Mouse (Mus musculus) intestine, embryonic 15.5 days (tissue): ENCODE measurements at regions not wholly inside any gene's neighbourhood (a gene's known extent, or its start where the extent isn't known, plus 50 kb on each side); places are given as distances from the start of the nearest gene placed in this dataset.

Experiments used
- ATAC-seq: fragments of 200-750 bp; cut with Nextera tagmentation; 2 replicates; pipeline ENCODE4 v1.8.0; 2017; ENCODE audit warnings: moderate TSS enrichment, moderate library complexity
- H3K27ac ChIP-seq: fragments of 300-500 bp; sonication (generic); 2 replicates; pipeline ENCODE4 v1.5.1; 2015; ENCODE audit warnings: mild to moderate bottlenecking, inconsistent platforms
- H3K27me3 ChIP-seq: fragments of 300-500 bp; sonication (generic); replicated peaks from 2 replicates; pipeline ENCODE4 v1.6.1; 2015; ENCODE audit warnings: inconsistent platforms
- H3K36me3 ChIP-seq: fragments of 300-500 bp; sonication (generic); 2 replicates; pipeline ENCODE4 v1.6.1; 2015; ENCODE audit warnings: inconsistent platforms
- H3K4me1 ChIP-seq: fragments of 300-500 bp; sonication (generic); replicated peaks from 2 replicates; pipeline ENCODE4 v1.6.1; 2015; ENCODE audit warnings: inconsistent platforms
- H3K4me2 ChIP-seq: fragments of 300-500 bp; sonication (generic); replicated peaks from 2 replicates; pipeline ENCODE4 v1.6.1; 2015; ENCODE audit warnings: mild to moderate bottlenecking, inconsistent platforms
- H3K4me3 ChIP-seq: fragments of 300-500 bp; sonication (generic); replicated peaks from 2 replicates; pipeline ENCODE4 v1.5.1; 2015; ENCODE audit warnings: inconsistent platforms
- H3K9ac ChIP-seq: fragments of 300-500 bp; sonication (generic); 2 replicates; pipeline ENCODE4 v1.6.1; 2015; ENCODE audit warnings: inconsistent platforms
- H3K9me3 ChIP-seq: fragments of 300-500 bp; sonication (generic); 2 replicates; pipeline ENCODE4 v1.6.1; 2016; ENCODE audit warnings: inconsistent platforms
- WGBS: fragments of 180-500 bp; shearing (Covaris S2); methylation state at CpG from one replicate; pipeline ENCODE4 v1.1.7; 2015; 5-methylcytosine and 5-hydroxymethylcytosine counted together

DNA sequence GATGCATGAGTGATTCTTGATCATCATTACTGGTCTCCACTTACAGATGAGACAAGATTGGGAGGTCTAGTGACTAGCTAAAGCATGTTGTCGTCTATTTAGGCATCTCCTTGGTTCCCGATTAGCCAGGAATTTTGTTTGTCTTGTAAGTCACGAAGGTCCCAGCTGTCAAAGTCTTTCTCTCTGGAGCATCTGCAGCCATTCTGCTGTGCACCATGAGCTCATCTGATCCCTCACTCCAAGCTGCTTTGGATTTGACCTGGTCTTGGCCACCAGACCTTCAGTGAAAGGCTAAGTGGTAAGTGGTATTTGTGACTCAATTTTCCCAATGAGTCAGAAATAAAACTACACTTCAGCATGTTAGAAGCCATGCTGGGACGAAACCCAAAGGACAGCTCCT is 53.3 kb upstream of the Creb5 start:
- WGBS = 69% methylated on average over 4 of the region's 4 CpGs
- no peaks in the 10 kb centered on the region for H3K36me3 ChIP-seq
- no peak for ATAC-seq
- no peak overlapping the region for H3K4me3 ChIP-seq
- no peak overlapping the region for H3K9ac ChIP-seq
- H3K27me3 ChIP-seq = no peaks in the 10 kb centered on the region
- no peak overlapping the region for H3K4me2 ChIP-seq
- no peak overlapping the region for H3K27ac ChIP-seq
- H3K9me3 ChIP-seq = no peaks in the 10 kb centered on the region
- no peaks in the 10 kb centered on the region for H3K4me1 ChIP-seq

DNA sequence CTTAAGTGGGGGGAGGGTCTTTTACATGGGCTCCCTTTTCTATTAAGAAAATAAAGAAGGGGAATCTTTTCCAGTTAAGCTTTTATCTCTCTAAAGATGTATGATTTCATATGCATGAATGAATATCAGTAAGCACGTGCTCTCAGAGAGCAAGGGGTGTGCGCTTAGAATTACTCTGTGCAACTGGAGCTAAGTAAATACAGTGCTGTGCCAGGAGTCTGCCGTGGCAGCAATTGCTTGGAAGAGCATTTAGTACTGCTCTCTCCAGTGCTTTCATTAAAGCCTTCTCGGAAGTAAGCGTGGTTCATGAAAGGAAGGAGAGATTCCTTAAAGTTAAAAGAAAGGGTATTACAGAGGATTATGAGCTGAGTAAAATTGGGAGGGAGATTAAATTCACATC is 54.5 kb upstream of the Creb5 start:
- 51% methylated on average over 5 of the region's 5 CpGs for WGBS

DNA sequence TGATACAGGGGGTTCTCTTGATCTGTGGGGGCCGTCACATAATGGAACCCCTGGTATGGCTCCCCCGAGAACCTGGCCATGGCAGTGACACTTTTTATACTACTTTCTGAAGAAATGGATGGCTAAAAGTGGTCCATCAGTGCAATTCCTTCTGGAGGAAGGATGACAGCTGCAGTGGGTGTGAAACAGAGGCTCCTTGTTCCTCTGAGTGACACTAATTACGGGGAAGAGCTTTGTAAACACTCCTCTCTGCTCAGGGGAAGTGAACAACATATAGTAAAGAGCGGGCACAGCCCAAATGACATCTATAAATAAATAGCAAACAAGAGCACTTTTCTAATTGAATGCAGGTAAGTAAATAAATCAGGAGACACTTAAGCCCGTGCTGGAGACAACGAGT is 57.7 kb upstream of the Creb5 start:
- H3K9me3 ChIP-seq = no peaks in the 10 kb centered on the region
- 44% methylated on average over 6 of the region's 6 CpGs for WGBS
- no peak for ATAC-seq
- no peak overlapping the region for H3K27ac ChIP-seq
- no peak overlapping the region for H3K4me3 ChIP-seq
- no peaks in the 10 kb centered on the region for H3K36me3 ChIP-seq
- H3K4me1 ChIP-seq = no peaks in the 10 kb centered on the region
- no peak overlapping the region for H3K4me2 ChIP-seq
- H3K27me3 ChIP-seq = no peaks in the 10 kb centered on the region
- no peak overlapping the region for H3K9ac ChIP-seq

More for the DNA sequence above, 54.5 kb upstream of the Creb5 start:
- Histone ChIP-seq H3K36me3 (no peaks in the 10 kb centered on the region), H3K9ac (no peak overlapping the region), H3K27ac (no peak overlapping the region), H3K4me1 (no peaks in the 10 kb centered on the region), H3K4me3 (no peak overlapping the region), H3K27me3 (no peaks in the 10 kb centered on the region), H3K9me3 (no peaks in the 10 kb centered on the region), H3K4me2 (no peak overlapping the region)
- no peak for ATAC-seq

DNA sequence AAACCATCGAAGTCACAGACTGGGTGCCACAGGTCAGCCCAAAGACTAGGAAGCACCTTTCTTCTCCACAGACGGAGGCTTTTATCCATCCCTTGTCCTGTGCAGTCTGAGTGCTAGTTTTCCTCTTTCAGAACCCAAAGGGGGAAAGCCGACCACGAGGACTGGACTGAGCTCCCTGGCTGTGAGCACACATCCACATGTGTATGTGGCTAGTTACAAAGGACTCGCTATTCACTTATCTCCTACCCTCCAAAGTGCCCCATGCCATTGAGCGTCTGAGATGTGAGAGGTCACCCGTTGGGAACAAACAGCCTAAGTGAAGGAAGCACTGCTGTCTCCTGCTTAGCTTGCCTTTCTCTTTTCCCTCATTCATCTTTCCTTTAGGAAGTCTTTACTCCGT is 65.0 kb upstream of the Creb5 start:
- Histone ChIP-seq H3K9me3 (no peaks in the 10 kb centered on the region), H3K4me3 (no peak overlapping the region), H3K27ac (no peak overlapping the region), H3K9ac (no peak overlapping the region), H3K36me3 (no peaks in the 10 kb centered on the region), H3K27me3 (no peaks in the 10 kb centered on the region), H3K4me1 (no peaks in the 10 kb centered on the region), H3K4me2 (no peak overlapping the region)
- ATAC-seq = no peak
- 69% methylated on average over 8 of the region's 8 CpGs for WGBS

DNA sequence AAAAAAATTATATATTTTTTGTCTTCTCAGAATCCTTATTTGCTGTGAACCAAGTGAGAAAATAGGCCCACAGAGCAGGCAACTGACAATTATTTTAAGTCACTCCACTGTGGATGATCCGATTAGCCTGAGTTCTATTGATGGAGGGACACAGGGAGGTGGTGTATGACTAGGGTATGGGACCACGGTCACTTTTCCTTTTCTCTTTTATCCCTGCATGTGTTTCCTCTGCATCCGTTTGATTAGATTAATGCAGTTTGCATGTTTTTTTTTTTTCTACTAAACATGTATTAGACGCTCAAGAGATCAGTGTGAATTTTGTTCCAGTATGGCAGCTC is 65.4 kb upstream of the Creb5 start:
- H3K27me3 ChIP-seq = no peaks in the 10 kb centered on the region
- H3K9ac ChIP-seq = no peak overlapping the region
- WGBS = 87% methylated on average over 4 of the region's 4 CpGs
- no peak for ATAC-seq
- no peak overlapping the region for H3K4me2 ChIP-seq
- no peak overlapping the region for H3K27ac ChIP-seq
- no peaks in the 10 kb centered on the region for H3K4me1 ChIP-seq
- no peaks in the 10 kb centered on the region for H3K36me3 ChIP-seq
- H3K9me3 ChIP-seq = no peaks in the 10 kb centered on the region
- H3K4me3 ChIP-seq = no peak overlapping the region

DNA sequence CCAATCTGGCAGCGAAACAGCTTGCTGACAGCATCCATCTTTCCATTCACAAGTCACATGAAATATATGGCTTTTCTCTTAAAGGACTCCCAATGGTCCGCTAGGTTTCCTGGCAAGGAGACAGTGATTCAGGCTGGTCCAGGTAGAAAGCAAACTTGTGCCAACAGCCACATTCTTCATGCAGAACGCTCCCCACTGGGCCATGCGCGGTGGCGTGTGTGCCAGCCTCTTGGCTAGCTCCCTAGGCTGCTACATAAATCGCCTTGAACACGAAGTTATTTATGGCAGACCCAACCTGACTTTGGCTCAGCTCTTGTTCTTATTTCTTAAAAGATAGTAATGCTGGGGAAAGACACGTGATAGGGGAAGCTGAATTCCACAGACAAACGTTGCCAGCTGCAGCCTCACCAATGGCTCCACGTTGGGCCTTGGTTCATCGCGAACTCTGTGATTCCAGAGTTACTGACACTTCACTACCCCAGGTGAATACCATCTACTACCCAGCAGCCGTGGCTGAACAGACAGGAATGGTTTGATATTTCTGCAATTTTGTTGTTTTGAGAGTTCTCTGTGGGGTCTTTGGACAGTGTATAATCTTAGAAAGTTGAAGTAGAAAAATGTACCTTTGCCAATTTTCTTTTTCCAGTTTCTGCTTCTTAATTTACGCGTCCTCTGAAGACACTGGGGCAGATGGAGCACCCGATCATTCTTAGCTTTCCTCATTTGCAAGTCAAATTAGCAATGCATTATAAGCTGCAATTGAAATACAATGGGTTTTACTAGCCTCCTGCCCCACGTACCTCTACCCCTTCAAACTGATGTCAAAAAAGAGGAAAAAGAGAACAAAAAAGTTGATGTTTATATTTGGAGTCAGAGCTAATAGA is 66.0 kb upstream of the Creb5 start:
- H3K27me3 ChIP-seq = no peaks in the 10 kb centered on the region
- ATAC-seq = no peak

DNA sequence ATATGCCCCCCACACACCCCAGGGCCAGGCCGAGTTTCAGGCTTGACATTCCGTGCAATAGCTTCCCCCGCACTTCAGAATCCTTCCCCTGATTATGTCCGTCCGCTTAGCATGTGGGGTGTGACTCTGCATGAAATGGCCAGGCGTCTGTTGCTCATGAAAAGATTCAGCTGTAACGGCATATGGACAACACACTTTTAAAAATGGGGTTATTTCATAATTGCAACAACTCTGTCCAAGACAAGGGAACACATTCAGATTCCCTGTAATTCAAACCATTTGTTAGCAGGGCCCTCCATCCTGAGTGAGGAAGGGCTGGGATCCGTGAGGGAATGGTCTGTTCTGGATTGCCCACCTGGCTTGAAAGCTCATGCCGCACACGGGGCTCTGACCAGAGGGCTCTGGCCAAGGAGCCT is 68.2 kb upstream of the Creb5 start:
- 72% methylated on average over 10 of the region's 10 CpGs for WGBS
- no peak overlapping the region for H3K27ac ChIP-seq
- ATAC-seq = no peak
- no peak overlapping the region for H3K4me3 ChIP-seq
- H3K36me3 ChIP-seq = no peaks in the 10 kb centered on the region
- H3K9me3 ChIP-seq = no peaks in the 10 kb centered on the region
- no peaks in the 10 kb centered on the region for H3K4me1 ChIP-seq
- no peak overlapping the region for H3K4me2 ChIP-seq
- H3K27me3 ChIP-seq = no peaks in the 10 kb centered on the region
- H3K9ac ChIP-seq = no peak overlapping the region

More for the DNA sequence above, 66.0 kb upstream of the Creb5 start:
- Histone ChIP-seq H3K27ac (no peak overlapping the region), H3K4me1 (no peaks in the 10 kb centered on the region), H3K4me3 (no peak overlapping the region), H3K4me2 (no peak overlapping the region), H3K36me3 (no peaks in the 10 kb centered on the region), H3K9ac (no peak overlapping the region), H3K9me3 (no peaks in the 10 kb centered on the region)
- 82% methylated on average over 18 of the region's 18 CpGs for WGBS

DNA sequence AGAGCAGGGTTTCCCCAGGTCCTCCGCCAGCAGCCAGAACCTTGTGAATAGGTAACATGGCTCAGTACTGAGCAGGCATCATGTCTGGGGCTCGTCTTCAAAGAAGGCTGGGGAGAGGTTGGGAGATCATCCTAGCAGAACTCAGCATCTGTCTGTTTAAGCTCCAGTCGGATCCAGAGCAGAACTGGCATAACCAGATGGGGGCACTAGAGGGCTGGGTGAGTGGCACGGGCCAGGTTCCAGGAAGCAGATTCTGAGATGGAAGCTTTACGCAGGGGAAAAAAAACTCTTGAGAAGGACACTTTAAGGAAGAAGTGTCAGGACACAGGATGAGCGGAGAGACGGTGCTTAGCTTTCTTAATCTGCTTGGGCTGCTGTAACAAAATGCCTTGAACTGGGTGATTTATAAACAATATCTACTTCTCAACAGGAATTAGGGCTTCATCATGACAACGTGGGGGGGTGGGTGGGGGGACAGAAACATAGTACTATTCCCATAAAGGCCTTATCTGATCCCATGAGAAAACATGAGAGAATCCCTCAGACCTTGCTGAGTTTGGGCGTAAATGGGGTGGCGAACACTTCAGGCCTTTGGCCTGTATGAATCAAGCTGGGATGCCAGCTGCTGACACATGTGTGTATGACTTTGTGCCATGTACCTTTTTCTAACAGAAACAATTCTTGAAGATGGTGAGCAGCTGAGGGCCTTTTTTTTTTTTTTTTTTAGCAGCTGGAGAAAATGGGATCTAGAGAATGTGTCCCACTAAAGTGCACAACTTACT is 69.6 kb upstream of the Creb5 start:
- H3K4me1 ChIP-seq = no peaks in the 10 kb centered on the region
- 54% methylated on average over 10 of the region's 10 CpGs for WGBS
- no peak overlapping the region for H3K9ac ChIP-seq
- H3K9me3 ChIP-seq = no peaks in the 10 kb centered on the region
- no peak for ATAC-seq
- H3K4me2 ChIP-seq = no peak overlapping the region
- no peak overlapping the region for H3K27ac ChIP-seq
- no peaks in the 10 kb centered on the region for H3K36me3 ChIP-seq
- H3K27me3 ChIP-seq = no peaks in the 10 kb centered on the region
- H3K4me3 ChIP-seq = no peak overlapping the region

DNA sequence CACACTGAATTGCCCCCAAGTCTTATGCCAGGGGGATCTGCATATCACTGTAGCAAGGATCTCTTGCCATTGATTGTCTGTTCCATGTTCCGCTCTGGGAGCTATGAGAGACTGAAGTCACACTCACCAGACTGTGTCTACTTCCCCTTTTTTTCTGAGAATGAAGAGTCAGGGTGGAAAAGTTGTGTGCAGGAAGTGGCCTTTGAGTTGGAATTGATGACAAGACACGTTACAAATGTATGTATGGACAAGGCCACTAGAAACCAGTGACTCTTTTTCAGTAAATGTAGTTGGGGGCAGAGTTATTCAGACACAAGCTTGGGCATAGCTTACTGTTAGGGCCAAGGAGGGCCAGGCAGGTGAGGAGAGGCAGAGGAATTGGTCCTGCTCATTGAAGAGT is 70.4 kb upstream of the Creb5 start:
- 82% methylated on average over 2 of the region's 2 CpGs for WGBS
- Histone ChIP-seq H3K9ac (no peak overlapping the region), H3K4me2 (no peak overlapping the region), H3K9me3 (no peaks in the 10 kb centered on the region), H3K4me3 (no peak overlapping the region), H3K27me3 (no peaks in the 10 kb centered on the region), H3K4me1 (0 out of 2 replicates have a peak, but pooled peaks cover 4% of the 10 kb centered on the region), H3K36me3 (no peaks in the 10 kb centered on the region), H3K27ac (no peak overlapping the region)
- ATAC-seq = no peak

DNA sequence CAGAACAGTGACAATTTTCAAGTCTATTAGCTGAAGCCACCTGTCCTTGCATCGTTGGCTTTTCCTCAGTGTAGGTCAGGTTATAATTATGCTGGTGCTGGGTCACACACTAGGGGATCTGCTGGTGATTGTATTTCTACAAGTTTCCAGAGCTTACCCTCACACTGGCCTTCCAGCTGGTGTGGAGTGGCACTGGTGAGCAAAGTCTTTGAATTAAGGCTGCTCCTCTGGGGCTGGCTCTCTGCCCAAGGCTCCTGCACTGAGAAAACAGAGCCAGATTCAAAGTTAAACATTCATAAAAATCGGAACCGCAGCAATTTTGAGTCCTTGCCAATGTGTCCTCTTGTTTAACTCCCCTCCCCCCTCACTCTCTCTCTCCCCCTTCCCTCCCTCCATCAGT is 75.7 kb upstream of the Creb5 start:
- no peak overlapping the region for H3K9ac ChIP-seq
- H3K4me3 ChIP-seq = no peak overlapping the region
- H3K27ac ChIP-seq = no peak overlapping the region
- H3K4me2 ChIP-seq = no peak overlapping the region
- H3K27me3 ChIP-seq = no peaks in the 10 kb centered on the region
- WGBS = 18% methylated on average over 3 of the region's 3 CpGs
- no peaks in the 10 kb centered on the region for H3K36me3 ChIP-seq
- H3K9me3 ChIP-seq = no peaks in the 10 kb centered on the region
- H3K4me1 ChIP-seq = 0 out of 2 replicates have a peak, but pooled peaks cover 9% of the 10 kb centered on the region
- no peak for ATAC-seq

DNA sequence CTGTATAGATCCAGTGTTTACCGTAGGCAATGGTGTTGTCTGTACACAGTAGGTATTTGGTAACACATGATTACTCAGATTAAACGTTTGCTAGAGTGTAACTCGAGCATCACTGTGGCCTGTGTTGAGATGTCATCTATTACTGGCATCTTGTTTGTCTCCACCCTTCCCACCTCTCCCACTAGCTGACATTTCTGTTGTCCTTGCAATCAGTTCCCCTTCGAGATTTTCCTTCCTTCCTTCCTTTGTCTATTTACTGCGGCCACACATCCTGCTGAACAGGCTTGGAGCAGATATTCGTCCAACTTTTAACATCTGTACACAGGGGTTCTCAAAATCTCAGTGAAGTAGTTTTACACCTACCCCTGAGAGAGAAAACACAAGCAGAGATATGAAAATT is 77.7 kb upstream of the Creb5 start:
- Histone ChIP-seq H3K4me2 (no peak overlapping the region), H3K4me3 (no peak overlapping the region), H3K9ac (no peak overlapping the region), H3K9me3 (no peaks in the 10 kb centered on the region), H3K36me3 (no peaks in the 10 kb centered on the region), H3K27ac (no peak overlapping the region), H3K27me3 (no peaks in the 10 kb centered on the region), H3K4me1 (0 out of 2 replicates have a peak, but pooled peaks cover 9% of the 10 kb centered on the region)
- no peak for ATAC-seq
- WGBS = 52% methylated on average over 6 of the region's 6 CpGs

DNA sequence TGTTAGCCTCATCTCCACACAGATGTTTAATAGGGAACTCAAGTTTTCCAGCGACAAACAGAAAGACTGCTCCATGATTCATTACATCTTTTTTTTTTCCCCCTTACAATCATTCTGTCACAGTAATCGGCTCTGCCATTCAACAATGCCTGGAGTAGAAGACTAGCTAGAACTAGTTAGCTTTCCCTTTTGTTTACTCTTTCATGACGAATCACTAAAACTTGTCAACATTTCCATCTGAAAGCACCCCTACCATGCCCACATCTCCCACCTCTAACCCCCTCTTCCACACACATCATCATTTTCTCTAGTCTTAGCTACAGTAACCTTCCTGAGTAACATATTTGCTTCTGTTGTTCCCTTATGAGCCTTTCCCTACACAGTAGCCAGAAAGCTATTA is 78.6 kb upstream of the Creb5 start:
- H3K9ac ChIP-seq = no peak overlapping the region
- H3K4me1 ChIP-seq = 0 out of 2 replicates have a peak, but pooled peaks cover 9% of the 10 kb centered on the region
- no peaks in the 10 kb centered on the region for H3K9me3 ChIP-seq
- H3K27ac ChIP-seq = no peak overlapping the region
- H3K4me2 ChIP-seq = no peak overlapping the region
- H3K36me3 ChIP-seq = no peaks in the 10 kb centered on the region
- no peak overlapping the region for H3K4me3 ChIP-seq
- ATAC-seq = no peak
- H3K27me3 ChIP-seq = no peaks in the 10 kb centered on the region
- 42% methylated on average over 3 of the region's 3 CpGs for WGBS
